Mouse (Mus musculus) olfactory bulb, adult 2 months (tissue): ENCODE measurements around the gene Opcml. TPM values are rescaled to one million over a fixed set of nuclear protein-coding genes. Genes with fewer than 3 reads are reported as not detected.

Experiments
- H3K27ac ChIP-seq: fragments of 200-500 bp; 2 replicates; pipeline ENCODE4 v1.5.1; 2012; ENCODE audit warnings: low read depth, low read length; ENCODE audit not compliant: insufficient read depth
- H3K4me1 ChIP-seq: fragments of 200-500 bp; 2 replicates; pipeline ENCODE4 v1.6.1; 2012; ENCODE audit warnings: low read length; ENCODE audit not compliant: control insufficient read depth, insufficient read depth
- H3K4me3 ChIP-seq: fragments of 200-500 bp; 2 replicates; pipeline ENCODE4 v1.5.1; 2012; ENCODE audit warnings: mild to moderate bottlenecking, low read depth, low read length, moderate library complexity; ENCODE audit not compliant: insufficient read depth
- CTCF ChIP-seq: fragments of 200-500 bp; IDR thresholded peaks from 2 replicates; pipeline ENCODE4 v1.5.1; 2012; ENCODE audit warnings: low read depth, mild to moderate bottlenecking, low read length, moderate library complexity; ENCODE audit not compliant: insufficient read depth
- POLR2A ChIP-seq: fragments of 200-500 bp; IDR thresholded peaks from 2 replicates; pipeline ENCODE4 v1.6.1; 2012; ENCODE audit warnings: mild to moderate bottlenecking, low read depth, low read length, moderate library complexity; ENCODE audit not compliant: insufficient read depth
- WGBS: fragments of 180-500 bp; shearing (Covaris S2); methylation state at CpG from one replicate; pipeline ENCODE4 v1.1.7; 2018; 5-methylcytosine and 5-hydroxymethylcytosine counted together
- polyA plus RNA-seq: library from polyadenylated mRNA; stranded (reverse); fragments of >200 nt; gene quantifications from 2 replicates; pipeline ENCODE4 v1.2.4, GENCODE M21; 2012; ENCODE audit warnings: low replicate concordance; ENCODE audit not compliant: missing spikeins, insufficient read depth, insufficient read length

Opcml gene
- polyA plus RNA-seq, 1 experiment = not detected

- TF ChIP-seq POLR2A = no peak
- no peak for TF ChIP-seq CTCF
- Histone ChIP-seq H3K4me3 (no peak overlapping the region), H3K4me1 (no peaks in the 10 kb centered on the region), H3K27ac (no peak overlapping the region)
- 95% methylated on average over 1 of the region's 1 CpGs for WGBS
Observed at GRCm38 (mm10) chr9:28621939-28622338, 831.4 kb downstream of the Opcml start.

- Histone ChIP-seq H3K27ac (no peak overlapping the region), H3K4me1 (no peaks in the 10 kb centered on the region), H3K4me3 (no peak overlapping the region)
- TF ChIP-seq CTCF = no peak
- no peak for TF ChIP-seq POLR2A
- WGBS = 60% methylated on average over 10 of the region's 10 CpGs
Observed at GRCm38 (mm10) chr9:28624870-28625269, 834.3 kb downstream of the Opcml start.

GRCm38 (mm10) chr9:28642766-28643165 is 852.2 kb downstream of the Opcml start:
- H3K4me1 ChIP-seq = no peaks in the 10 kb centered on the region
- H3K4me3 ChIP-seq = no peak overlapping the region
- TF ChIP-seq CTCF (no peak), POLR2A (no peak)
- H3K27ac ChIP-seq = no peak overlapping the region

GRCm38 (mm10) chr9:28644063-28644462 is 853.5 kb downstream of the Opcml start:
- TF ChIP-seq POLR2A (no peak), CTCF (no peak)
- WGBS = 47% methylated on average over 2 of the region's 2 CpGs
- Histone ChIP-seq H3K4me3 (no peak overlapping the region), H3K27ac (no peak overlapping the region), H3K4me1 (no peaks in the 10 kb centered on the region)

GRCm38 (mm10) chr9:28650089-28650488 is 859.5 kb downstream of the Opcml start:
- 26% methylated on average over 4 of the region's 4 CpGs for WGBS

GRCm38 (mm10) chr9:28659996-28660395 is 869.4 kb downstream of the Opcml start:
- no peaks in the 10 kb centered on the region for H3K4me1 ChIP-seq
- no peak overlapping the region for H3K4me3 ChIP-seq
- TF ChIP-seq CTCF (no peak), POLR2A (no peak)
- H3K27ac ChIP-seq = no peak overlapping the region
- 36% methylated on average over 2 of the region's 2 CpGs for WGBS

More at GRCm38 (mm10) chr9:28650089-28650488, 859.5 kb downstream of the Opcml start:
- Histone ChIP-seq H3K4me3 (no peak overlapping the region), H3K4me1 (no peaks in the 10 kb centered on the region), H3K27ac (no peak overlapping the region)
- TF ChIP-seq POLR2A = no peak
- TF ChIP-seq CTCF = no peak

GRCm38 (mm10) chr9:28662882-28663281 is 872.3 kb downstream of the Opcml start:
- 82% methylated on average over 3 of the region's 3 CpGs for WGBS
- no peaks in the 10 kb centered on the region for H3K4me1 ChIP-seq
- no peak overlapping the region for H3K4me3 ChIP-seq
- TF ChIP-seq POLR2A (no peak), CTCF (no peak)
- H3K27ac ChIP-seq = no peak overlapping the region

GRCm38 (mm10) chr9:28680309-28680708 is 889.7 kb downstream of the Opcml start:
- WGBS = 88% methylated on average over 1 of the region's 1 CpGs
- H3K27ac ChIP-seq = no peak overlapping the region
- no peak overlapping the region for H3K4me3 ChIP-seq
- H3K4me1 ChIP-seq = no peaks in the 10 kb centered on the region
- no peak for TF ChIP-seq CTCF
- TF ChIP-seq POLR2A = no peak

GRCm38 (mm10) chr9:28681252-28682037 is 890.9 kb downstream of the Opcml start:
- Histone ChIP-seq H3K27ac (no peak overlapping the region), H3K4me3 (no peak overlapping the region)
- 52% methylated on average over 6 of the region's 6 CpGs for WGBS

GRCm38 (mm10) chr9:28683951-28684470 is 893.4 kb downstream of the Opcml start:
- Histone ChIP-seq H3K4me3 (no peak overlapping the region), H3K4me1 (no peaks in the 10 kb centered on the region), H3K27ac (no peak overlapping the region)
- WGBS = 86% methylated on average over 5 of the region's 5 CpGs
- TF ChIP-seq CTCF (no peak), POLR2A (no peak)

More at GRCm38 (mm10) chr9:28681252-28682037, 890.9 kb downstream of the Opcml start:
- no peaks in the 10 kb centered on the region for H3K4me1 ChIP-seq
- TF ChIP-seq POLR2A (no peak), CTCF (no peak)
